Mouse (Mus musculus) left cerebral cortex, postnatal 10 days (tissue): Measurements from ENCODE around the gene Polr3h. TPM values are rescaled to one million over a fixed set of nuclear protein-coding genes. Genes with fewer than 3 reads are reported as not detected.

Source experiments
- total RNA-seq, 2 experiments: library from RNA; stranded (reverse); gene quantifications; 2 replicates each; pipeline ENCODE4 v1.2.3; 2021

Gene Polr3h
- total RNA-seq, 2 experiments from 2014 or later = 44.8 to 55.0 TPM

Other genes with a start within 250 kb of the Polr3h start
- gene Chadl, start 229.0 kb downstream of the Polr3h start, total RNA-seq = 10 to 100 TPM; 20.6 to 25.4 TPM
- gene Zc3h7b, start 181.2 kb downstream of the Polr3h start, total RNA-seq = 100 to 1,000 TPM; 192 to 212 TPM
- gene Rangap1, start 180.7 kb downstream of the Polr3h start, total RNA-seq = 100 to 1,000 TPM; 200 to 211 TPM
- gene Tef, start 123.8 kb downstream of the Polr3h start, total RNA-seq = 100 to 1,000 TPM; 121 to 143 TPM
- gene Tob2, start 67.4 kb downstream of the Polr3h start, total RNA-seq = 10 to 100 TPM; 25.5 to 29.9 TPM
- 10 to 100 TPM; 42.6 to 44.5 TPM for gene Phf5a, start 54.3 kb downstream of the Polr3h start, total RNA-seq
- 100 to 1,000 TPM; 392 to 412 TPM for gene Aco2, start 53.9 kb downstream of the Polr3h start, total RNA-seq
- gene Csdc2, start 10.5 kb upstream of the Polr3h start, total RNA-seq = 100 to 1,000 TPM; 154 to 156 TPM
- gene Pmm1, start 34.7 kb upstream of the Polr3h start, total RNA-seq = 100 to 1,000 TPM; 177 TPM
- gene 1700029P11Rik, start 54.3 kb upstream of the Polr3h start, total RNA-seq = not detected
- gene Xrcc6, start 61.6 kb upstream of the Polr3h start, total RNA-seq = 10 to 100 TPM; 27.9 to 29.9 TPM
- gene Desi1, start 107.6 kb upstream of the Polr3h start, total RNA-seq = 10 to 100 TPM; 91.9 to 93.6 TPM
- 100 to 1,000 TPM; 101 to 109 TPM for gene Snu13, start 121.4 kb upstream of the Polr3h start, total RNA-seq
- gene 4930407I10Rik, start 132.9 kb upstream of the Polr3h start, total RNA-seq = not detected
- gene Mei1, start 143.8 kb upstream of the Polr3h start, total RNA-seq = under 1 TPM; 0.32 to 0.39 TPM
- 10 to 100 TPM in 1 of 2 experiments, 1 to 10 TPM in 1; 7.4 to 10.2 TPM for gene Ccdc134, start 201.7 kb upstream of the Polr3h start, total RNA-seq
- gene Srebf2, start 220.9 kb upstream of the Polr3h start, total RNA-seq = 100 to 1,000 TPM; 202 to 204 TPM